Mouse (Mus musculus): ENCODE results near the gene Il22ra1. TPM values are rescaled to one million over a fixed set of nuclear protein-coding genes. Genes with fewer than 3 reads are reported as not detected.

Gene Il22ra1
- polyA plus RNA-seq, 1 experiment, result 0.40 TPM

GRCm38 (mm10) chr4:135752106-135752778 lies 24.3 kb downstream of the Il22ra1 start:
- H3K36me3 ChIP-seq (ENCODE audit: control insufficient read depth, insufficient read depth, low read length), result no peaks in the 10 kb centered on the region
- no peaks in the 10 kb centered on the region for H3K27me3 ChIP-seq (ENCODE audit: control insufficient read depth, insufficient read depth, low read length)
- H3K27ac ChIP-seq (ENCODE audit: control insufficient read depth, insufficient read depth, low read length), result no peak overlapping the region
- no peak overlapping the region for H3K4me3 ChIP-seq (ENCODE audit: control insufficient read depth, insufficient read depth, low read length)
- WGBS, result 84% methylated on average over 7 of the region's 7 CpGs
- no peak for TF ChIP-seq POLR2A (IDR thresholded peaks at IDR 0.05; ENCODE audit: control insufficient read depth, extremely low read depth, insufficient read depth, low read length, poor library complexity)
- TF ChIP-seq CTCF (IDR thresholded peaks at IDR 0.05; ENCODE audit: borderline replicate concordance, control insufficient read depth, extremely low read depth, insufficient read depth, low read length, poor library complexity), result no peak
- no peak for DNase-seq
- no peaks in the 10 kb centered on the region for H3K4me1 ChIP-seq (replicated peaks; ENCODE audit: control insufficient read depth, insufficient read depth, low read length)

DNA sequence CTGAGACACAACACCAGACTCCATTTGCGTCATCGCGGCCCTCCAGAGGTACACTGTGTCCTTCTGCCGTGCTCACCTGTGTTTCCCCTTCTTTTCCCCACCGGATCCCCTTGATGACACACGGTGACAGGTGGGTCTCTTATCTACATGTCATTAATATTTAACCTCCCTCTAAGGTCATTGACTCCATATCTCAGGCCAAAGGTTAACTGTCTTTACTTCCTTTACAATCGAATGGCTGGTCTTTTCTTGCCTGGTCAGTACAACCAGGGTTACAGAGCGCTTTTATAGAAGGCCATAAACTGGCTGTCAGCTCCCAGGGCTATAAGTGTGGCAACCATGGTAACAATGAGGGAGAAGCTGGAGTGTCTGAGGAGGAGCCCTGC lies 24.8 kb downstream of the Il22ra1 start:
- Histone ChIP-seq H3K36me3 (ENCODE audit: control insufficient read depth, insufficient read depth, low read length) (no peaks in the 10 kb centered on the region), H3K27ac (ENCODE audit: control insufficient read depth, insufficient read depth, low read length) (no peak overlapping the region), H3K4me1 (replicated peaks; ENCODE audit: control insufficient read depth, insufficient read depth, low read length) (no peaks in the 10 kb centered on the region), H3K27me3 (ENCODE audit: control insufficient read depth, insufficient read depth, low read length) (no peaks in the 10 kb centered on the region), H3K4me3 (ENCODE audit: control insufficient read depth, insufficient read depth, low read length) (no peak overlapping the region)
- no peak for DNase-seq
- WGBS, result 84% methylated on average over 8 of the region's 8 CpGs
- TF ChIP-seq POLR2A (IDR thresholded peaks at IDR 0.05; ENCODE audit: control insufficient read depth, extremely low read depth, insufficient read depth, low read length, poor library complexity), result no peak
- no peak for TF ChIP-seq CTCF (IDR thresholded peaks at IDR 0.05; ENCODE audit: borderline replicate concordance, control insufficient read depth, extremely low read depth, insufficient read depth, low read length, poor library complexity)

DNA sequence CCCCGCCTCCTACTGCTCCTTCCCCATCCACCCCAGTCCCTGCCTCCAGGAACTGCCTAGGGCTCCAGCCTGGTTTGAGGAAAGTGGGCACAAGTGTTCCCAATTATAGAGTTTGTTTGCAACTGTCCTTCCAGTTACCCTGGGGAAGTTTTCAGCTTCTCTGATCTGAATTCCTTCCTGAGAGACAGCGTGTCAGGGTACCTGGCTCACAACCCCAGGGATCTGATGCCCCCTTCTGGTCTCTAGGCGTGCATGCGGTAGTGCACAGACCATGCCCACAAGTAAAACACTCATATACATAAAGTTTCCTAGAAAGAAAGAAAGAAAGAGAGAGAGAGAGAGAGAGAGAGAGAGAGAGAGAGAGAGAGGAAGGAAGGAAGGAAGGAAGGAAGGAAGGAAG lies 30.4 kb downstream of the Il22ra1 start:
- no peak overlapping the region for H3K4me3 ChIP-seq (ENCODE audit: control insufficient read depth, insufficient read depth, low read length)
- WGBS, result 65% methylated on average over 4 of the region's 4 CpGs
- no peaks in the 10 kb centered on the region for H3K27me3 ChIP-seq (ENCODE audit: control insufficient read depth, insufficient read depth, low read length)
- DNase-seq, result no peak
- no peak for TF ChIP-seq POLR2A (IDR thresholded peaks at IDR 0.05; ENCODE audit: control insufficient read depth, extremely low read depth, insufficient read depth, low read length, poor library complexity)
- TF ChIP-seq CTCF (IDR thresholded peaks at IDR 0.05; ENCODE audit: borderline replicate concordance, control insufficient read depth, extremely low read depth, insufficient read depth, low read length, poor library complexity), result no peak
- peaks cover 4% of the 10 kb centered on the region for H3K4me1 ChIP-seq (replicated peaks; ENCODE audit: control insufficient read depth, insufficient read depth, low read length)
- no peaks in the 10 kb centered on the region for H3K36me3 ChIP-seq (ENCODE audit: control insufficient read depth, insufficient read depth, low read length)
- H3K27ac ChIP-seq (ENCODE audit: control insufficient read depth, insufficient read depth, low read length), result no peak overlapping the region

GRCm38 (mm10) chr4:135758825-135759224 lies 30.9 kb downstream of the Il22ra1 start:
- H3K36me3 ChIP-seq (ENCODE audit: control insufficient read depth, insufficient read depth, low read length), result no peaks in the 10 kb centered on the region
- DNase-seq, result no peak
- no peaks in the 10 kb centered on the region for H3K27me3 ChIP-seq (ENCODE audit: control insufficient read depth, insufficient read depth, low read length)
- 73% methylated on average over 6 of the region's 6 CpGs for WGBS
- TF ChIP-seq CTCF (IDR thresholded peaks at IDR 0.05; ENCODE audit: borderline replicate concordance, control insufficient read depth, extremely low read depth, insufficient read depth, low read length, poor library complexity) (no peak), POLR2A (IDR thresholded peaks at IDR 0.05; ENCODE audit: control insufficient read depth, extremely low read depth, insufficient read depth, low read length, poor library complexity) (no peak)
- no peak overlapping the region for H3K27ac ChIP-seq (ENCODE audit: control insufficient read depth, insufficient read depth, low read length)
- no peak overlapping the region for H3K4me3 ChIP-seq (ENCODE audit: control insufficient read depth, insufficient read depth, low read length)
- peaks cover 4% of the 10 kb centered on the region for H3K4me1 ChIP-seq (replicated peaks; ENCODE audit: control insufficient read depth, insufficient read depth, low read length)

- no peak for TF ChIP-seq CTCF (IDR thresholded peaks at IDR 0.05; ENCODE audit: borderline replicate concordance, control insufficient read depth, extremely low read depth, insufficient read depth, low read length, poor library complexity)
- no peak for TF ChIP-seq POLR2A (IDR thresholded peaks at IDR 0.05; ENCODE audit: control insufficient read depth, extremely low read depth, insufficient read depth, low read length, poor library complexity)
- no peak within 1 kb of the TSS for H3K4me3 ChIP-seq (ENCODE audit: control insufficient read depth, insufficient read depth, low read length)
- 24% methylated on average over 10 of the region's 10 CpGs for WGBS
- no peak for DNase-seq
- no peak within 1 kb of the TSS for H3K27ac ChIP-seq (ENCODE audit: control insufficient read depth, insufficient read depth, low read length)
- no peaks in the 10 kb centered on the region for H3K36me3 ChIP-seq (ENCODE audit: control insufficient read depth, insufficient read depth, low read length)
- H3K27me3 ChIP-seq (ENCODE audit: control insufficient read depth, insufficient read depth, low read length), result no peaks in the 10 kb centered on the region
- H3K4me1 ChIP-seq (replicated peaks; ENCODE audit: control insufficient read depth, insufficient read depth, low read length), result peaks cover 4% of the 10 kb centered on the region
Observed at GRCm38 (mm10) chr4:135759356-135759976, 31.5 kb downstream of the Il22ra1 start, which contains the start of gene Myom3. TSS of gene Myom3 (plus strand) at chr4:135759715.

- DNase-seq, result no peak
- Histone ChIP-seq H3K4me3 (ENCODE audit: control insufficient read depth, insufficient read depth, low read length) (no peak overlapping the region), H3K27me3 (ENCODE audit: control insufficient read depth, insufficient read depth, low read length) (no peaks in the 10 kb centered on the region), H3K27ac (ENCODE audit: control insufficient read depth, insufficient read depth, low read length) (no peak overlapping the region), H3K36me3 (ENCODE audit: control insufficient read depth, insufficient read depth, low read length) (no peaks in the 10 kb centered on the region), H3K4me1 (replicated peaks; ENCODE audit: control insufficient read depth, insufficient read depth, low read length) (peaks cover 4% of the 10 kb centered on the region)
- 90% methylated on average over 8 of the region's 8 CpGs for WGBS
- no peak for TF ChIP-seq POLR2A (IDR thresholded peaks at IDR 0.05; ENCODE audit: control insufficient read depth, extremely low read depth, insufficient read depth, low read length, poor library complexity)
- TF ChIP-seq CTCF (IDR thresholded peaks at IDR 0.05; ENCODE audit: borderline replicate concordance, control insufficient read depth, extremely low read depth, insufficient read depth, low read length, poor library complexity), result no peak
Observed at GRCm38 (mm10) chr4:135761048-135761447, 33.1 kb downstream of the Il22ra1 start.
